Mouse (Mus musculus): Measurements from ENCODE around the gene Pdxp. TPM values are rescaled to one million over a fixed set of nuclear protein-coding genes. Genes with fewer than 3 reads are reported as not detected.

Pdxp gene
- total and polyA plus RNA-seq, 3 experiments = 21.5 to 25.4 TPM; not detected in 1

DNA sequence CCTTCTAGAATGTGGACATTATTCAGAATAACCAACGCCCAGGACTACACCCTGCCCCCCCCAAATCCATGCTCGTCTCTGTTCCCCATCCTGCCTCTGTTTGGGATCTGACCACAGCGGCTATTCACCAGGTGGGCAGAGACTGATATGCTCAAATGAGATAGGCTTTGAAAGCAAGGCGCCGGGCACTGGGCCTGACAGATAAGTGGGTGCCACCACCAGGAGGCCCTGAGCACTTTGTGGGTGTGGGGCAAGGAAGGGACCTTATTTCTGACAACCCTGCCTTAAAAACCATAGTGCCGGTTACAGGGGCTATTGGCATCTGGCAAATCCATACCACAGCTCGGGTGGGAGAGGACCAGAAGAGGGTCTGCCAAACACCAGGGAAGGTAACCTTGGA lies 9.0 kb downstream of the Pdxp start:
- peak overlapping the region; percentile 93 for H3K27ac ChIP-seq (ENCODE audit: control insufficient read depth, low read depth, low read length)
- no peak; the same call in 1 of the 2 replicates for TF ChIP-seq MXI1 (IDR thresholded peaks at IDR 0.05; ENCODE audit: low read depth, low read length)
- TF ChIP-seq MAFK (IDR thresholded peaks at IDR 0.05; ENCODE audit: borderline replicate concordance, low read depth, low read length) = no peak
- no peak for TF ChIP-seq ZKSCAN1 (IDR thresholded peaks at IDR 0.05; ENCODE audit: low read depth, low read length)
- TF ChIP-seq NELFE (IDR thresholded peaks at IDR 0.05; ENCODE audit: low read depth, low read length) = no peak
- peak; percentile 91 for TF ChIP-seq GATA1 (IDR thresholded peaks at IDR 0.05; ENCODE audit: low read depth, low read length)
- no peak for TF ChIP-seq UBTF (IDR thresholded peaks at IDR 0.05; ENCODE audit: borderline replicate concordance, insufficient read depth, low read depth, low read length)
- peak; percentile 62; the same call in 1 of the 2 replicates for TF ChIP-seq BHLHE40 (IDR thresholded peaks at IDR 0.05; ENCODE audit: borderline replicate concordance, low read depth, low read length)
- TF ChIP-seq SIN3A (IDR thresholded peaks at IDR 0.05; ENCODE audit: low read length) = peak; percentile 71
- peak; percentile 87 for TF ChIP-seq ETS1 (IDR thresholded peaks at IDR 0.05; ENCODE audit: low read depth, low read length)
- TF ChIP-seq EP300 (IDR thresholded peaks at IDR 0.05; ENCODE audit: low read depth in 1 of 2, low read length in 2 of 2) = peak; percentile 87 to 97
- peak; percentile 98 for TF ChIP-seq TCF12 (IDR thresholded peaks at IDR 0.05; ENCODE audit: low read depth, low read length)
- peak; percentile 32 for TF ChIP-seq SMC3 (IDR thresholded peaks at IDR 0.05; ENCODE audit: low read depth, low read length)
- peak; percentile 67 for TF ChIP-seq CHD2 (IDR thresholded peaks at IDR 0.05; ENCODE audit: low read length)
- TF ChIP-seq MAZ (IDR thresholded peaks at IDR 0.05; ENCODE audit: low read depth, low read length) = peak; percentile 73; the same call in 1 of the 2 replicates
- TF ChIP-seq MYB (IDR thresholded peaks at IDR 0.05; ENCODE audit: low read depth, low read length) = peak; percentile 73
- TF ChIP-seq JUND (IDR thresholded peaks at IDR 0.05; ENCODE audit: low read depth, low read length) = no peak
- TF ChIP-seq POLR2AphosphoS5 (IDR thresholded peaks at IDR 0.05; ENCODE audit: borderline replicate concordance, low read depth, low read length) = no peak
- peak; percentile 97 for TF ChIP-seq RCOR1 (IDR thresholded peaks at IDR 0.05; ENCODE audit: low read depth, low read length)
- TF ChIP-seq MAX (IDR thresholded peaks at IDR 0.05; ENCODE audit: low read length) = peak; percentile 19; the same call in 1 of the 2 replicates
- TF ChIP-seq TAL1 (IDR thresholded peaks at IDR 0.05; ENCODE audit: low read length) = peak; percentile 98
- TF ChIP-seq TBP (IDR thresholded peaks at IDR 0.05; ENCODE audit: low read depth, low read length) = no peak
- TF ChIP-seq MEF2A (IDR thresholded peaks at IDR 0.05; ENCODE audit: extremely low read depth, insufficient replicate concordance, low read depth, low read length, poor library complexity, severe bottlenecking) = no peak
- peak in 1 of 3 experiments; percentile 12; a peak in 2 of 6 replicates for TF ChIP-seq CTCF (IDR thresholded peaks at IDR 0.05 in 2 of 3, conservative IDR thresholded peaks at IDR 0.05 in 1 of 3; ENCODE audit: control insufficient read depth in 1 of 3, insufficient read depth in 1 of 3, low read depth in 2 of 3, low read length in 3 of 3, poor library complexity in 1 of 3, severe bottlenecking in 1 of 3)
- no peaks in the 10 kb centered on the region for H3K9me3 ChIP-seq (replicated peaks; ENCODE audit: insufficient read depth, low read length)
- H3K4me1 ChIP-seq (ENCODE audit: control insufficient read depth in 1 of 2, insufficient read depth in 2 of 2, low read length in 2 of 2) = peaks cover 4 to 62% of the 10 kb centered on the region in 2 experiments
- H3K36me3 ChIP-seq (ENCODE audit: control insufficient read depth in 1 of 2, insufficient read depth in 2 of 2, low read length in 2 of 2) = peaks cover 0 to 39% of the 10 kb centered on the region in 2 experiments; a peak in 2 of 4 replicates
- H3K27me3 ChIP-seq (ENCODE audit: control insufficient read depth in 1 of 2, insufficient read depth in 2 of 2, low read length in 2 of 2) = no peaks in the 10 kb centered on the region
- peak; percentile 84 for DNase-seq (ENCODE audit: low read depth, low spot score)
- peak overlapping the region; percentile 33 to 36 for H3K4me3 ChIP-seq (ENCODE audit: control insufficient read depth in 1 of 2, insufficient read depth in 1 of 2, low read depth in 2 of 2, low read length in 2 of 2)
- peak overlapping the region; percentile 61 for H3K9ac ChIP-seq (ENCODE audit: control insufficient read depth, low read depth, low read length, poor library complexity, severe bottlenecking)
- peaks cover 9% of the 10 kb centered on the region for H3K79me2 ChIP-seq (ENCODE audit: control insufficient read depth, insufficient read depth, low read length, poor library complexity)

Data from MEL (cell line).